Mouse (Mus musculus) cortical plate, adult 2 months (tissue): ENCODE results near the gene Crebzf.
A peak's percentile ranks its signal among the peaks of the same experiment; 100 is the strongest.

Source experiments
- CTCF ChIP-seq: fragments of 200-500 bp; IDR thresholded peaks from 2 replicates; pipeline ENCODE4 v1.5.1; 2011; ENCODE audit warnings: mild to moderate bottlenecking, control low read depth, low read length; ENCODE audit not compliant: insufficient read depth; ENCODE audit errors: extremely low read depth
- POLR2A ChIP-seq: fragments of 200-500 bp; IDR thresholded peaks from 2 replicates; pipeline ENCODE4 v1.6.1; 2011; ENCODE audit warnings: mild to moderate bottlenecking, low read length, control low read depth; ENCODE audit not compliant: insufficient read depth; ENCODE audit errors: extremely low read depth

- TF ChIP-seq CTCF (no peak), POLR2A (peak; percentile 83; the same call in 1 of the 2 replicates)
These were observed at the start of gene Crebzf for GRCm38 (mm10) chr7:90442518-90443080.
